Mouse (Mus musculus) cerebellum, adult 2 months (tissue): ENCODE measurements around the gene Gm28053. TPM values are rescaled to one million over a fixed set of nuclear protein-coding genes. Genes with fewer than 3 reads are reported as not detected.
A peak's percentile ranks its signal among the peaks of the same experiment; 100 is the strongest.
"Not testable (repeated sequence)": the region's sequence is repeated elsewhere in the genome, so short reads cannot be mapped to it uniquely, and the experiment has no call there.

Source experiments
- DNase-seq, 2 experiments: peaks; one replicate each; pipeline ENCODE4 v3.0.0; 2021
- H3K27ac ChIP-seq: fragments of 200-500 bp; 2 replicates; pipeline ENCODE4 v1.5.1; 2012; ENCODE audit warnings: low read length, control low read depth, inconsistent platforms; ENCODE audit not compliant: insufficient read depth
- H3K27me3 ChIP-seq: fragments of 200-500 bp; 2 replicates; pipeline ENCODE4 v1.6.1; 2012; ENCODE audit warnings: inconsistent platforms, mild to moderate bottlenecking, low read length, moderate library complexity; ENCODE audit not compliant: control insufficient read depth, insufficient read depth
- H3K4me1 ChIP-seq: fragments of 200-500 bp; 2 replicates; pipeline ENCODE4 v1.6.1; 2011; ENCODE audit warnings: low read length; ENCODE audit not compliant: control insufficient read depth, insufficient read depth
- H3K4me3 ChIP-seq: fragments of 200-500 bp; replicated peaks from 2 replicates; pipeline ENCODE3; 2011; ENCODE audit warnings: mild to moderate bottlenecking, low read depth, low read length, control low read depth; ENCODE audit not compliant: insufficient read depth
- CTCF ChIP-seq: fragments of 200-500 bp; IDR thresholded peaks from 2 replicates; pipeline ENCODE4 v1.5.1; 2011; ENCODE audit warnings: low read depth, mild to moderate bottlenecking, control low read depth, low read length, moderate library complexity, borderline replicate concordance; ENCODE audit not compliant: insufficient read depth
- POLR2A ChIP-seq: fragments of 200-500 bp; IDR thresholded peaks from 2 replicates; pipeline ENCODE4 v1.6.1; 2011; ENCODE audit warnings: low read length, control low read depth, borderline replicate concordance; ENCODE audit not compliant: insufficient read depth
- WGBS: fragments of 180-500 bp; shearing (Covaris S2); methylation state at CpG from one replicate; pipeline ENCODE4 v1.1.7; 2018; 5-methylcytosine and 5-hydroxymethylcytosine counted together
- polyA plus RNA-seq: library from polyadenylated mRNA; depleted of rRNA; stranded (reverse); fragments of >200 nt; gene quantifications from 2 replicates; pipeline ENCODE4 v1.2.3, GENCODE M21; 2012

Gene Gm28053
- polyA plus RNA-seq, 1 experiment: 0.93 TPM

DNA sequence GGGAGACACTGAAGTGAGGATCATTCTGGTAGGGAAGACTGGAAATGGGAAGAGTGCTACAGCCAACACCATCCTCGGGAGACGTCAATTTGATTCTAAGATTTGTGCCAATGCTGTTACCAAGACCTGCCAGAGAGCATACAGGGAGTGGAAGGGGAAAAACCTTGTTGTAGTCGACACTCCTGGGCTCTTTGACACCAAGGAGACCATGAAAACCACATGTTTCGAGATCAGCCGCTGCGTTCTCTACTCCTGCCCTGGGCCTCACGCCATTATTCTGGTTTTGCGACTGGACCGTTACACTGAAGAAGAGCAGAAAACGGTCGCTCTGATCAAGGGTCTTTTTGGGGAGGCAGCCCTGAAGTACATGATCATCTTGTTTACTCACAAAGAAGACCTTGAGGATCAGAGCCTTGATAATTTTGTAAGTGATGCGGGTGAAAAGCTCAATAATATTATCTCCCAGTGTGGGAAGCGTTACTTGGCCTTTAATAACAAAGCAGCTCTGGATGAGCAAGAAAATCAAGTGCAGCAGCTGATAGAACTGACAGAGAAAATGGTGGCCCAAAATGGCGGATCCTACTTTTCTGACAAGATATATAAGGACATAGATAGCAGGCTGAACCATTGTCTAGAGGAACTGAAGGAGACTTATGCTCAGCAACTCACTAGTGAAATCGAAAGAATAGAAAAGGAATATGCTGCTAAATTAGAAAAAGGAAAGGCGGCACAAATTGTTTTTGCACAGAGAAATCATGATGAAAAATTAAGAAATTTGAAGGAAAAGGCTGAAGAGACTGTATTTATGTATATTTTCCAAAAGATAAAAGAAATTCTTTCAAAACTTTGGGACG lies 40.7 kb upstream of the Gm28053 start:
- H3K4me1 ChIP-seq: no peaks in the 10 kb centered on the region; the same call in 1 of the 2 replicates
- H3K27ac ChIP-seq: no peak overlapping the region
- H3K4me3 ChIP-seq: no peak overlapping the region
- WGBS: 82% methylated on average over 17 of the region's 17 CpGs
- no peaks in the 10 kb centered on the region for H3K27me3 ChIP-seq
- TF ChIP-seq POLR2A (no peak), CTCF (no peak)
- DNase-seq: no peak

DNA sequence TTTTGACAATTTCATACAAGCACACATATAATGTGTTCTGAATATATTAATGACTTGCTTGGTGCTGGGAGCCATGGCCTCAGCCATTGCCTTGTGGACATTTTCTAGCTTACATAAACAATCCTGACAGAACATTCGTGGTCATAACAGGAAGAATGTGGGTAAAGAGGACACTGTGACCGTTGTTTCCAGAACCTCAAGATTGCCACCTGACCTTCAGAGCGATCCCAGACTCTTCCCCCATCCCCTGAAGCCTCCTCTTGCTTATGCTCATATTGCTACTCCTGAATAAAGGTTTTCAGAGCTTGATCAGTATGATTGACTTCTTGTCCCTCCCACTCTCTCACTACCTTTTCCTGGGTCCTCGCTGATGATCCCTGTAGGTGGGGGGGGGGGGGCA lies 40.0 kb upstream of the Gm28053 start:
- Histone ChIP-seq H3K27me3 (no peaks in the 10 kb centered on the region), H3K4me1 (no peaks in the 10 kb centered on the region; the same call in 1 of the 2 replicates), H3K27ac (no peak overlapping the region), H3K4me3 (no peak overlapping the region)
- DNase-seq: no peak
- 84% methylated on average over 4 of the region's 4 CpGs for WGBS
- TF ChIP-seq CTCF (no peak), POLR2A (no peak)

DNA sequence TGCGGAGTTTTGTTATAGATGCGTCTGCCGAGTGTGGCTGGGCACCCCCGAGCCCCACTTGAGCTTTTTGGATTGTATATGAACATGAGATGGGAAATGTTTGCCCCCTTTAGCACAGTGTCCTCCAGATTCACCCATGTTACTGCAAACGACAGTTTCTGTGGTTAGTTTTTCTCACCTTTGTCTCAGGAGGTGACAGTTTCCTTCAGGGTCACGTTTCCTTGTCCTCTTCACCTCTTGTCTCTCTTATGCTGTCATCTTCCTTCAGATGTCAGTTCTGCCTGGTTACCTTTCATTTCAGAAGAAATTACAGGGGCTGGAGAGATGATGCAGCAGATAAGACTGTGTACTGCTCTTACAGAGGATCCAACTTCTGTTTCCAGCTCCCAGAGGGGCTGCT lies 38.7 kb upstream of the Gm28053 start:
- no peaks in the 10 kb centered on the region for H3K27me3 ChIP-seq
- WGBS: 86% methylated on average over 6 of the region's 6 CpGs
- no peak for TF ChIP-seq CTCF
- no peak for TF ChIP-seq POLR2A

DNA sequence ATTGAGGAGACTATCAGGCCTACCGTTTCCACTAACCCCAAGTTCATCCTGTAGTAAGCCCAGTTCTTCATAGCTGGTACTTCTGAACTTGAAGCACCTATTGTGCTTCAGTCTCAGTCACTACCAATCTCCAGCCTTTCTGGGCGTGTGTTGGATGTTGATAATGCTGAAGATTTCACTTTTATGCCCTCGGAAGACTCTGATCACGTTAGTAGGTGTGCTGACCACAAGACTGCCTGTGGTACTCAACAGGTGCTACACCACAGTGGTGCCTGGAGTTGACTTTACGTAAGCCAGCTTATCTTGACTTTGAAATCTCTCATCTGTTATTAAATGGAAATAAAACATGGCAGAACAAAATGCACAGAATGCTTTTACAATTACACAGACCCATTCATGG lies 38.0 kb upstream of the Gm28053 start:
- no peaks in the 10 kb centered on the region; the same call in 1 of the 2 replicates for H3K4me1 ChIP-seq
- H3K27ac ChIP-seq: no peak overlapping the region
- no peak for DNase-seq
- H3K27me3 ChIP-seq: no peaks in the 10 kb centered on the region
- TF ChIP-seq CTCF (no peak), POLR2A (no peak)
- no peak overlapping the region for H3K4me3 ChIP-seq
- 89% methylated on average over 5 of the region's 5 CpGs for WGBS

More for the DNA sequence above, 38.7 kb upstream of the Gm28053 start:
- H3K27ac ChIP-seq: no peak overlapping the region
- H3K4me3 ChIP-seq: no peak overlapping the region
- no peak for DNase-seq
- H3K4me1 ChIP-seq: no peaks in the 10 kb centered on the region; the same call in 1 of the 2 replicates

DNA sequence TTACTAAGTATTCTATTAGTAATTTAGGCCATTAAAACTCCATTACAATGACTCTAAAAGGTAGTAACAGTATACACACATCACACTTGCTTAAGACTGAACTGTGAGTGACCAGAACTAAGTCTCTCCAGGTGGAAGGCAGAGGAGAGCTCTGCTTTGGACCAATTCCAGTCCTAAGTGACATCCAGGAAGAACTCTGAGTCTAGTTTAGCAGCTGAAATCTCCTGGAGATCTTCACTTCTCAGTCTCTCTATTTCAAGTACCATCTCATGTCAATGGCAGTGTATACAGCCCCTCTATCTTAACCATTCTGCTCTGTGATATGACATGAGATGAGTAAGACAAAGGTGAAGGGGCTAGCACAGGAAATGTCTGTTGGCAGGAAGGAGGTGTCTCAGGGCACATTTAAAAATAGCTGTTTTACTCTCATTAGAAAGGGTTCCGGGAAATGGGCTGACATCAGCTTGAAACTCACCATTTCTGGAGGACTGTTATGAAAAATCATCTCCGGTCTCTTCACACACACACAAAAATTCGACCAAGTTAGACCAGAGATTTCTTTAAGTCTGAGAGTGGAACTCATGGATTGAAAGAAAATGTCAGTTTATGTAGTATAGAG lies 36.8 kb upstream of the Gm28053 start:
- WGBS: 65% methylated on average over 3 of the region's 3 CpGs

DNA sequence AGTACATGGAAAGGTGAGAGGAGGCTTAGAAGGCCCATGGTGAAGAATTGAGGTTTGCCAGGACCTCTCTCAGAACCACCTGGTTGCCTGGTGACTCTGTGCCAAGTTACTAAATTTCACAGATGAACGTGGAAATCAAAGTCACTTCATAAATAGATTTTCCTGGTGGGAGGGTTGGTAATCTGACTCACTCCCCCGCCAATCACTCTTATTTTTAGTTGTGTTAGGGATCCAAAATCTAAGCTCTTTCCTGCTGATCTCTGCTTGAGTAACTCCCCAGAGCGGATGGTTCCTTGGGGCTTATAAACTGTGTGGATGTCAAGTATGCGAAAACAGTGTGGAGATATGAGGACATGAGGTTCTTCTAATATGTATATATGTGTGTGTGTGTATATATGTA lies 36.1 kb upstream of the Gm28053 start:
- no peak overlapping the region for H3K27ac ChIP-seq
- no peaks in the 10 kb centered on the region for H3K27me3 ChIP-seq
- no peaks in the 10 kb centered on the region; the same call in 1 of the 2 replicates for H3K4me1 ChIP-seq
- DNase-seq: peak in 1 of 2 experiments; percentile 4
- H3K4me3 ChIP-seq: no peak overlapping the region
- 17% methylated on average over 4 of the region's 4 CpGs for WGBS
- TF ChIP-seq CTCF (no peak), POLR2A (no peak)

More for the DNA sequence above, 36.8 kb upstream of the Gm28053 start:
- DNase-seq: no peak
- no peaks in the 10 kb centered on the region; the same call in 1 of the 2 replicates for H3K4me1 ChIP-seq
- H3K27me3 ChIP-seq: no peaks in the 10 kb centered on the region
- H3K27ac ChIP-seq: no peak overlapping the region
- TF ChIP-seq POLR2A (no peak), CTCF (no peak)
- no peak overlapping the region for H3K4me3 ChIP-seq

DNA sequence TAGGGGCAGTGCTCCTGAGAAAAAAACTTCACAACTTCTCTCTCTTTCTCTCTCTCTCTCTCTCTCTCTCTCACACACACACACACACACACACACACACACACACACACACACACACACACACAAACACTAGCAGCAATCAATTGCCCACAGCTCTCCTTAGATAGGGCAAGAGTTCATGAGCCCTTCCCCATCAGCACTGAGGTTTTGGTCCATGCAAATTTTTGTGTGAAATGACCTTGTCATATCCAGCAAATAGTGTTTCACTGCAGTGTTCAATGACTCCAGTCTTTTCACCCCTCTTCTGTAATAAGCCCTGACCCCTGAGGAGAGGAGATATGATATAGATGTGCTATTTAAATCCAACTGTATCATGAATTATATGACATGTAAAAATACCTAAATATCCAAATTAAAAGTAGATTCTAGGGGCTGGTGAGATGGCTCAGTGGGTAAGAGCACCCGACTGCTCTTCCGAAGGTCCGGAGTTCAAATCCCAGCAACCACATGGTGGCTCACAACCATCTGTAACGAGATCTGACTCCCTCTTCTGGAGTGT lies 35.1 kb upstream of the Gm28053 start:
- WGBS: 100% methylated on average over 4 of the region's 4 CpGs
- H3K4me3 ChIP-seq, H3K4me1 ChIP-seq, H3K27ac ChIP-seq, DNase-seq, H3K27me3 ChIP-seq: not testable (repeated sequence)
